Mouse (Mus musculus): Measurements from ENCODE around the gene Wdsub1. TPM values are rescaled to one million over a fixed set of nuclear protein-coding genes. Genes with fewer than 3 reads are reported as not detected.

Wdsub1 gene
- polyA plus RNA-seq, 1 experiment from 2014 or later, result 18.1 TPM

GRCm38 (mm10) chr2:59820088-59820487 is 62.3 kb downstream of the Wdsub1 start:
- ATAC-seq (replicated peaks), result peak; percentile 43
- H3K9ac ChIP-seq, result no peak overlapping the region
- H3K27ac ChIP-seq, result peak overlapping the region; percentile 68; the same call in 1 of the 2 replicates
- peaks cover 11% of the 10 kb centered on the region; the same call in 1 of the 2 replicates for H3K4me1 ChIP-seq
- H3K4me2 ChIP-seq, result no peak overlapping the region
- no peaks in the 10 kb centered on the region for H3K27me3 ChIP-seq (replicated peaks)
- H3K36me3 ChIP-seq (replicated peaks), result no peaks in the 10 kb centered on the region
- WGBS, result 60% methylated on average over 15 of the region's 15 CpGs
- H3K9me3 ChIP-seq, result no peaks in the 10 kb centered on the region
- no peak overlapping the region for H3K4me3 ChIP-seq

- no peaks in the 10 kb centered on the region for H3K36me3 ChIP-seq (replicated peaks)
- ATAC-seq (replicated peaks), result peak; percentile 70
Observed at GRCm38 (mm10) chr2:59819415-59819814, 63.0 kb downstream of the Wdsub1 start.

GRCm38 (mm10) chr2:59818663-59819062 is 63.7 kb downstream of the Wdsub1 start:
- no peak overlapping the region for H3K4me3 ChIP-seq
- H3K4me1 ChIP-seq, result peaks cover 11% of the 10 kb centered on the region; the same call in 1 of the 2 replicates
- no peak overlapping the region for H3K27ac ChIP-seq
- H3K36me3 ChIP-seq (replicated peaks), result no peaks in the 10 kb centered on the region
- H3K9ac ChIP-seq, result no peak overlapping the region
- no peak overlapping the region for H3K4me2 ChIP-seq
- peak; percentile 40 for ATAC-seq (replicated peaks)
- H3K9me3 ChIP-seq, result no peaks in the 10 kb centered on the region
- WGBS, result 97% methylated on average over 15 of the region's 15 CpGs
- H3K27me3 ChIP-seq (replicated peaks), result no peaks in the 10 kb centered on the region

More at GRCm38 (mm10) chr2:59819415-59819814, 63.0 kb downstream of the Wdsub1 start:
- H3K4me3 ChIP-seq, result no peak overlapping the region
- H3K27me3 ChIP-seq (replicated peaks), result no peaks in the 10 kb centered on the region
- no peak overlapping the region for H3K9ac ChIP-seq
- peaks cover 11% of the 10 kb centered on the region; the same call in 1 of the 2 replicates for H3K4me1 ChIP-seq
- WGBS, result 62% methylated on average over 6 of the region's 6 CpGs
- no peaks in the 10 kb centered on the region for H3K9me3 ChIP-seq
- no peak overlapping the region for H3K4me2 ChIP-seq
- peak overlapping the region; percentile 68 for H3K27ac ChIP-seq

GRCm38 (mm10) chr2:59814997-59815396 is 67.4 kb downstream of the Wdsub1 start:
- H3K4me3 ChIP-seq, result no peak overlapping the region
- ATAC-seq (replicated peaks), result no peak
- WGBS, result 94% methylated on average over 8 of the region's 8 CpGs

DNA sequence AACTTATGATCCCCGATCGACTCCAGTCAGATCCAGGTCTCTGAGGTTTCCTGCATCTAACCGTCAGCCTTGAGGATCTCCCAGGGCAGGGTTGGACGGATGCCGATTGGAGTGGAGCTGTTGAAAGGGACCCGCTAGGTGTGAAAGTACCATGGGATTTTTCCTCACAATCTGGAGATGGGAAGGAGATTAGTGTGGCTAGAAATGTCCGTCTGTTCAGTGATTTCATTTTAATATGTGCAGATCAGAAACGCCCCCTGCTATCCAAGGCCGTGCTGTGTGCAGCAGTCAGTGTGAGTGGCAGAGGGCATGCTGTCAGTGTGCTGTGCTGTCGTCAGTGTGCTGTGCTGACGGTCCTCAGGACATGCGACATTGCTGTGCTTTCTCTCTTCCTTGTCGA is 68.9 kb downstream of the Wdsub1 start:
- Histone ChIP-seq H3K4me3 (no peak overlapping the region), H3K27ac (no peak overlapping the region), H3K4me1 (no peaks in the 10 kb centered on the region), H3K27me3 (replicated peaks) (no peaks in the 10 kb centered on the region), H3K4me2 (no peak overlapping the region), H3K9ac (no peak overlapping the region), H3K9me3 (no peaks in the 10 kb centered on the region), H3K36me3 (replicated peaks) (no peaks in the 10 kb centered on the region)
- 66% methylated on average over 13 of the region's 13 CpGs for WGBS
- ATAC-seq (replicated peaks), result no peak

More at GRCm38 (mm10) chr2:59814997-59815396, 67.4 kb downstream of the Wdsub1 start:
- no peak overlapping the region for H3K4me2 ChIP-seq
- H3K4me1 ChIP-seq, result peaks cover 10% of the 10 kb centered on the region; the same call in 1 of the 2 replicates
- H3K27ac ChIP-seq, result no peak overlapping the region
- H3K9me3 ChIP-seq, result no peaks in the 10 kb centered on the region
- no peaks in the 10 kb centered on the region for H3K36me3 ChIP-seq (replicated peaks)
- H3K27me3 ChIP-seq (replicated peaks), result no peaks in the 10 kb centered on the region
- H3K9ac ChIP-seq, result no peak overlapping the region

DNA sequence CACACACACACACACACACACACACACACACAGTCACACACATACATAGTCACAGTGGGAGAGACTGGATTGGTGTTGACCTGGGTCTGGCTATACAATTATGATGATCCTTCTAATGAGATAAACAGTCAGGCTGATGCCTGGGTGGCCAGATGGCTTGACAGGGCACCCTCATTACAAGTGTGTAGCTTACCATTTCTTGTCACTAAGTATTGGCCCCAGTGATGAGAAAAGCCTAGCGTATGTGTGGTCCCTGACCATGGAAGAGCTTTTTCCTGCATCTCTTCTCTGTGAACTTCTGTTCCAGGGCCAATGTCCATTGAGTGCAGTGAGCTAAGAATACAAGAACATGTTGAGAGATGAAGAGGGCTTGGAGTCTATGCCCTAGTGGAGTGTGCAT is 69.8 kb downstream of the Wdsub1 start:
- Histone ChIP-seq H3K4me1 (no peaks in the 10 kb centered on the region), H3K27ac (no peak overlapping the region), H3K4me3 (no peak overlapping the region), H3K9ac (no peak overlapping the region), H3K9me3 (no peaks in the 10 kb centered on the region), H3K36me3 (replicated peaks) (no peaks in the 10 kb centered on the region), H3K27me3 (replicated peaks) (no peaks in the 10 kb centered on the region), H3K4me2 (no peak overlapping the region)
- WGBS, result 93% methylated on average over 1 of the region's 1 CpGs
- no peak for ATAC-seq (replicated peaks)

- H3K27me3 ChIP-seq (replicated peaks), result no peaks in the 10 kb centered on the region
- no peaks in the 10 kb centered on the region for H3K36me3 ChIP-seq (replicated peaks)
- H3K4me2 ChIP-seq, result no peak overlapping the region
- no peak for ATAC-seq (replicated peaks)
- no peaks in the 10 kb centered on the region for H3K4me1 ChIP-seq
- H3K9me3 ChIP-seq, result no peaks in the 10 kb centered on the region
- no peak overlapping the region for H3K4me3 ChIP-seq
- no peak overlapping the region for H3K27ac ChIP-seq
- WGBS, result 73% methylated on average over 1 of the region's 1 CpGs
- no peak overlapping the region for H3K9ac ChIP-seq
Observed at GRCm38 (mm10) chr2:59811247-59811646, 71.1 kb downstream of the Wdsub1 start.

GRCm38 (mm10) chr2:59810039-59810438 is 72.4 kb downstream of the Wdsub1 start:
- WGBS, result 69% methylated on average over 7 of the region's 7 CpGs
- no peaks in the 10 kb centered on the region for H3K27me3 ChIP-seq (replicated peaks)
- no peaks in the 10 kb centered on the region for H3K4me1 ChIP-seq
- H3K4me2 ChIP-seq, result no peak overlapping the region
- no peak for ATAC-seq (replicated peaks)
- no peaks in the 10 kb centered on the region for H3K9me3 ChIP-seq
- H3K27ac ChIP-seq, result no peak overlapping the region
- no peak overlapping the region for H3K9ac ChIP-seq
- no peak overlapping the region for H3K4me3 ChIP-seq
- no peaks in the 10 kb centered on the region for H3K36me3 ChIP-seq (replicated peaks)

- Histone ChIP-seq H3K9ac (no peak overlapping the region), H3K4me3 (no peak overlapping the region), H3K27ac (no peak overlapping the region), H3K36me3 (replicated peaks) (no peaks in the 10 kb centered on the region), H3K4me2 (no peak overlapping the region), H3K9me3 (no peaks in the 10 kb centered on the region), H3K4me1 (no peaks in the 10 kb centered on the region), H3K27me3 (replicated peaks) (no peaks in the 10 kb centered on the region)
- 90% methylated on average over 4 of the region's 4 CpGs for WGBS
- no peak for ATAC-seq (replicated peaks)
Observed at GRCm38 (mm10) chr2:59808608-59809007, 73.8 kb downstream of the Wdsub1 start.

DNA sequence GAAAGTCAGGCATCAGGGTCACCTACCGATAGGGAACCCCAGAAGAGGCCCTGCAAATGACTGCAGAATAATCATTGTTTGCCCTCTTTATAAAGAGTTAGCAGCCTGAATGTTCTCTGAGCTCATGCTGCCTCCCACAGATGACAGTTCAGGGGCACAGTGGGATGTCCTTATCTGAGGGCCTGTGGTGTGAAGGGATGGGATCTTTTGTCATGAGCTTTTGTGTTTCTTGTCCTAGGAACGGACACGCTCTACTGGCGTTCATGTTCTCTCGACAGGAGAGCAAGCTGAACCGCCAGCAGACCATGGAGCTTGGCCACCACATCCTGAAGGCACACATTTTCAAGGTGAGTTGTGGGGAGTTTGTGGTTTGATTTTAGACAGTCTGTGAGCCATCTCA is 76.4 kb downstream of the Wdsub1 start:
- Histone ChIP-seq H3K9ac (no peak overlapping the region), H3K36me3 (replicated peaks) (no peaks in the 10 kb centered on the region), H3K9me3 (no peaks in the 10 kb centered on the region), H3K4me3 (no peak overlapping the region), H3K27ac (no peak overlapping the region), H3K4me2 (no peak overlapping the region), H3K27me3 (replicated peaks) (no peaks in the 10 kb centered on the region), H3K4me1 (no peaks in the 10 kb centered on the region)
- WGBS, result 26% methylated on average over 6 of the region's 6 CpGs
- no peak for ATAC-seq (replicated peaks)

DNA sequence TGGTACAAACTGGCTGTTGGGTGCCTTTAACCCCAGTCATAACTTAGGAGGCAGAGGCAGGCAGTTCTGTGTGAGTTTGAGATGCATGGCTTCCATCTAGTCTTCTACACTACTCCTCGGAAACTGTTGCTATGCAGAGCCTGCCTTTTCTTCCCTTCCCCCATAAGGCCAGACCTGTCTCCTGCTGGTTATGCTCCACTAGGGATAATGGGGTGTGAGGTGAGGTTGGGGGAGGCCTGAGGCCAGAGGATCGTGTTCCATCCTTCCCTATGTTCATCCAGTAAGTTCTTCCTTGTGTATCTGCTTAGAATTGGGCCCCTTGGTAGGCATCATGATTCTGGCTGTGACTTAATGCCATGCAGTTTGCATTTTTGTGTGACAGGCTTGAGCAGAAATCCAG is 76.8 kb downstream of the Wdsub1 start:
- no peak overlapping the region for H3K27ac ChIP-seq
- H3K36me3 ChIP-seq (replicated peaks), result no peaks in the 10 kb centered on the region
- H3K9me3 ChIP-seq, result no peaks in the 10 kb centered on the region
- no peak overlapping the region for H3K9ac ChIP-seq
- no peak overlapping the region for H3K4me3 ChIP-seq
- ATAC-seq (replicated peaks), result no peak
- H3K4me2 ChIP-seq, result no peak overlapping the region
- H3K4me1 ChIP-seq, result no peaks in the 10 kb centered on the region
- 33% methylated on average over 2 of the region's 2 CpGs for WGBS
- no peaks in the 10 kb centered on the region for H3K27me3 ChIP-seq (replicated peaks)

- Histone ChIP-seq H3K4me2 (no peak overlapping the region), H3K36me3 (replicated peaks) (no peaks in the 10 kb centered on the region), H3K27ac (no peak overlapping the region), H3K27me3 (replicated peaks) (no peaks in the 10 kb centered on the region), H3K4me1 (0 out of 2 replicates have a peak, but pooled peaks cover 3% of the 10 kb centered on the region), H3K9me3 (no peaks in the 10 kb centered on the region), H3K9ac (no peak overlapping the region), H3K4me3 (no peak overlapping the region)
- ATAC-seq (replicated peaks), result no peak
- WGBS, result 90% methylated on average over 8 of the region's 8 CpGs
Observed at GRCm38 (mm10) chr2:59802722-59803387, 79.5 kb downstream of the Wdsub1 start.

Data from midbrain, embryonic 15.5 days (tissue).